Mouse (Mus musculus) hindbrain, embryonic 11.5 days (tissue): ENCODE measurements at regions not wholly inside any gene's neighbourhood (a gene's known extent, or its start where the extent isn't known, plus 50 kb on each side); places are given as distances from the start of the nearest gene placed in this dataset.

Source experiments
- ATAC-seq: fragments of 200-750 bp; cut with Nextera tagmentation; 2 replicates; pipeline ENCODE4 v1.8.0; 2017; ENCODE audit warnings: mild to moderate bottlenecking, moderate TSS enrichment, moderate library complexity; ENCODE audit not compliant: low FRiP score
- DNase-seq: peaks from one replicate; pipeline ENCODE4 v3.0.0-alpha.2; 2015; ENCODE audit warnings: low spot score
- H3K27ac ChIP-seq: fragments of 300-500 bp; sonication (generic); 2 replicates; pipeline ENCODE4 v1.5.1; 2014; ENCODE audit warnings: mild to moderate bottlenecking, low read depth, low read length
- H3K27me3 ChIP-seq: fragments of 300-500 bp; sonication (generic); 2 replicates; pipeline ENCODE4 v1.6.1; 2014; ENCODE audit warnings: mild to moderate bottlenecking, low read length, moderate library complexity, mixed read lengths; ENCODE audit not compliant: control insufficient read depth, insufficient read depth
- H3K36me3 ChIP-seq: fragments of 300-500 bp; sonication (generic); 2 replicates; pipeline ENCODE4 v1.6.1; 2014; ENCODE audit warnings: mild to moderate bottlenecking, low read length, moderate library complexity, mixed read lengths; ENCODE audit not compliant: control insufficient read depth, insufficient read depth
- H3K4me1 ChIP-seq: fragments of 300-500 bp; sonication (generic); replicated peaks from 2 replicates; pipeline ENCODE4 v1.6.1; 2014; ENCODE audit warnings: low read length, mixed read lengths; ENCODE audit not compliant: control insufficient read depth, insufficient read depth
- H3K4me2 ChIP-seq: fragments of 300-500 bp; sonication (generic); replicated peaks from 2 replicates; pipeline ENCODE4 v1.6.1; 2014; ENCODE audit warnings: mild to moderate bottlenecking, low read depth, low read length
- H3K4me3 ChIP-seq: fragments of 300-500 bp; sonication (generic); 2 replicates; pipeline ENCODE4 v1.5.1; 2014; ENCODE audit warnings: low read depth, low read length
- H3K9ac ChIP-seq: fragments of 300-500 bp; sonication (generic); 2 replicates; pipeline ENCODE4 v1.6.1; 2014; ENCODE audit warnings: low read depth, low read length
- H3K9me3 ChIP-seq: fragments of 300-500 bp; sonication (generic); 2 replicates; pipeline ENCODE4 v1.6.1; 2016; ENCODE audit warnings: low read length; ENCODE audit not compliant: control insufficient read depth
- WGBS: fragments of 180-500 bp; shearing (Covaris S2); extraction: QIAGEN DNeasy Blood & Tissue Kit; methylation state at CpG from one replicate; pipeline ENCODE4 v1.1.7; 2014; 5-methylcytosine and 5-hydroxymethylcytosine counted together

GRCm38 (mm10) chr5:39557376-39558001 lies 197.8 kb downstream of the Hs3st1 start:
- Histone ChIP-seq H3K4me1 (no peaks in the 10 kb centered on the region), H3K27ac (no peak overlapping the region), H3K36me3 (no peaks in the 10 kb centered on the region), H3K4me3 (no peak overlapping the region), H3K27me3 (no peaks in the 10 kb centered on the region), H3K9me3 (no peaks in the 10 kb centered on the region), H3K9ac (no peak overlapping the region), H3K4me2 (no peak overlapping the region)
- 75% methylated on average over 4 of the region's 4 CpGs for WGBS
- ATAC-seq (no peak), DNase-seq (no peak)

- WGBS = 74% methylated on average over 2 of the region's 2 CpGs
- no peaks in the 10 kb centered on the region for H3K4me1 ChIP-seq
- H3K4me3 ChIP-seq = no peak overlapping the region
- DNase-seq (no peak), ATAC-seq (no peak)
- no peaks in the 10 kb centered on the region for H3K9me3 ChIP-seq
- H3K27me3 ChIP-seq = no peaks in the 10 kb centered on the region
- no peak overlapping the region for H3K4me2 ChIP-seq
- no peak overlapping the region for H3K9ac ChIP-seq
- no peak overlapping the region for H3K27ac ChIP-seq
- no peaks in the 10 kb centered on the region for H3K36me3 ChIP-seq
Observed at GRCm38 (mm10) chr5:39537044-39537443, 218.2 kb downstream of the Hs3st1 start.

GRCm38 (mm10) chr5:39536351-39536750 lies 218.9 kb downstream of the Hs3st1 start:
- no peak for ATAC-seq
- DNase-seq = peak; percentile 1
- Histone ChIP-seq H3K27me3 (no peaks in the 10 kb centered on the region), H3K4me1 (no peaks in the 10 kb centered on the region), H3K36me3 (no peaks in the 10 kb centered on the region), H3K4me3 (no peak overlapping the region), H3K9me3 (no peaks in the 10 kb centered on the region), H3K9ac (no peak overlapping the region), H3K4me2 (no peak overlapping the region), H3K27ac (no peak overlapping the region)
- 38% methylated on average over 2 of the region's 2 CpGs for WGBS

- Histone ChIP-seq H3K4me2 (no peak overlapping the region), H3K4me3 (no peak overlapping the region), H3K27ac (no peak overlapping the region), H3K36me3 (no peaks in the 10 kb centered on the region), H3K9ac (no peak overlapping the region), H3K27me3 (no peaks in the 10 kb centered on the region), H3K9me3 (no peaks in the 10 kb centered on the region), H3K4me1 (no peaks in the 10 kb centered on the region)
- DNase-seq (no peak), ATAC-seq (no peak)
- 78% methylated on average over 1 of the region's 1 CpGs for WGBS
Observed at GRCm38 (mm10) chr5:39510246-39510645, 245.0 kb downstream of the Hs3st1 start.

- Histone ChIP-seq H3K4me1 (no peaks in the 10 kb centered on the region), H3K36me3 (no peaks in the 10 kb centered on the region), H3K9me3 (no peaks in the 10 kb centered on the region), H3K27me3 (no peaks in the 10 kb centered on the region), H3K9ac (no peak overlapping the region), H3K4me2 (no peak overlapping the region), H3K4me3 (no peak overlapping the region), H3K27ac (no peak overlapping the region)
- ATAC-seq (no peak), DNase-seq (no peak)
- 71% methylated on average over 5 of the region's 5 CpGs for WGBS
Observed at GRCm38 (mm10) chr5:39482756-39483155, 272.5 kb downstream of the Hs3st1 start.

GRCm38 (mm10) chr5:39458116-39458525 lies 297.2 kb downstream of the Hs3st1 start:
- Histone ChIP-seq H3K27me3 (no peaks in the 10 kb centered on the region), H3K9me3 (no peaks in the 10 kb centered on the region), H3K27ac (no peak overlapping the region), H3K4me1 (no peaks in the 10 kb centered on the region), H3K36me3 (no peaks in the 10 kb centered on the region), H3K4me2 (no peak overlapping the region), H3K4me3 (no peak overlapping the region), H3K9ac (no peak overlapping the region)
- ATAC-seq (no peak), DNase-seq (no peak)
- 89% methylated on average over 2 of the region's 2 CpGs for WGBS

DNA sequence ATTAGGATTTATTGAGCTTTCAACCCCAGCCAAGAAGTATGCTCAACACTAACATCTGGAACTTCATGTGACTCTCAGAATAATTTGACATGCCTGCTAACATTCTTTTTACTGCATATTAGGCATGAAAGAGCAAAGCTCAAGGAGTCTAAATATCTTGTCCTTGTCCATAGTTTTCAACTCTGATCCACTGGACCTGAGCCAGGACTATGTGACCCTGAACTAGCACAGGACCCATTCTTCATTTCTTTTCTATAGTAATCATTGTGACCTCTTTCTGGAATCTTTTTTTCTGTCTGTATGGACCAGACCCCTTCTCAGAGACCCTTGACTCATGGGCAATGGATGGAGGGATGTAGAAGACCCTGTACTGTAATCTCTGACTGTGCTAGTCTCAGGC lies 301.6 kb downstream of the Hs3st1 start:
- Histone ChIP-seq H3K9me3 (no peaks in the 10 kb centered on the region), H3K4me1 (no peaks in the 10 kb centered on the region), H3K27ac (no peak overlapping the region), H3K27me3 (no peaks in the 10 kb centered on the region), H3K9ac (no peak overlapping the region), H3K36me3 (no peaks in the 10 kb centered on the region), H3K4me2 (no peak overlapping the region), H3K4me3 (no peak overlapping the region)
- ATAC-seq (no peak), DNase-seq (no peak)

GRCm38 (mm10) chr5:39440817-39441216 lies 314.5 kb downstream of the Hs3st1 start:
- ATAC-seq = no peak
- Histone ChIP-seq H3K36me3 (no peaks in the 10 kb centered on the region), H3K27me3 (no peaks in the 10 kb centered on the region), H3K9me3 (no peaks in the 10 kb centered on the region), H3K4me2 (no peak overlapping the region), H3K4me1 (no peaks in the 10 kb centered on the region), H3K27ac (no peak overlapping the region), H3K9ac (no peak overlapping the region), H3K4me3 (no peak overlapping the region)
- DNase-seq = no peak
- 92% methylated on average over 3 of the region's 3 CpGs for WGBS

DNA sequence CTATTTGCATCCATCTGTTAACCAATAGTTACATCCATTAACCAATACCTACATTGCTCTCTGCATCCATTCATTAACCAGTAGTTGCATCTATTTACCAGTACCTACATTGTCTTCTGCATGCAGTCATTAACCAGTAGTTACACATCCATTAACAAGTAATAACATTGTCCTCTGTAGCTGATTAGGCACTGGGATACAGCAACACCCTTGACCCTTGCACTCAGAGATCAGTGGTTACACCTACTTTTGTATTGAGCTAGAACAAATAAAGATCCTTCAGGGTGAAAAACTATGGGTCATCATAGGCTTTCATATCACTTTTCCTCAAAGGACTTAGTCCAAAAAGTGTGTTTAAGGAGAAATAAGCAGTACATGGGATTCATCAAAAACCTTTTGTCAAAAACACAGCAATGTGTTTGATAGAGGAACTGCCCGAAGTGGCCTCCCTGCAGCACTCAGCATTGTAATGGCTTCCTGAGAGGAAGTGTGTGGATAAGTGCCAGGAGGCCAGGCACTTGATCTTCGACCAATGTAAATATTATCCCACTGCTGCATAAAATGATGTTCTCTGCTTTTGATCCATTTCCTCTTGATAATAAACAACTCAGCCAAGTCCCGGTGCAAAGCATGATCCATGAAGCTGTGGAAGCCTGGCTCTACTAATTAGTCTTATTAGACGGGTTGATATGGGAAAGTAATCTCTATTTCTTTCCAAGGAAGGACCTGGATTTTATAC lies 317.6 kb downstream of the Hs3st1 start:
- ATAC-seq = no peak
- Histone ChIP-seq H3K9me3 (no peaks in the 10 kb centered on the region), H3K4me2 (no peak overlapping the region), H3K4me3 (no peak overlapping the region), H3K27ac (no peak overlapping the region), H3K9ac (no peak overlapping the region), H3K4me1 (no peaks in the 10 kb centered on the region), H3K27me3 (no peaks in the 10 kb centered on the region), H3K36me3 (no peaks in the 10 kb centered on the region)
- WGBS = 76% methylated on average over 4 of the region's 4 CpGs
- no peak for DNase-seq
